8 mouse cellular contexts compared by ENCODE assay signal in genomic region chr2:34372305-34373301, GRCm38 (mm10). TPM values are rescaled to one million over a fixed set of nuclear protein-coding genes. Genes with fewer than 3 reads are reported as not detected.
DNase-seq lines count a peak whose midpoint lies in the region; ATAC-seq and TF ChIP-seq lines count a peak whose summit lies in the region.

Pbx3 (minus strand) TSS chr2:34373142.

- peak; percentile 95 for ATAC-seq in hindbrain, postnatal 0 days
- ATAC-seq in megakaryocyte, adult 5-6 weeks (ENCODE audit: poor library complexity, severe bottlenecking), result peak; percentile 94

- H3K9ac ChIP-seq in hindbrain, postnatal 0 days (replicated peaks; ENCODE audit: low read length), result peak within 1 kb of the TSS; percentile 82

- H3K4me2 ChIP-seq in hindbrain, postnatal 0 days (ENCODE audit: low read depth, low read length), result peak within 1 kb of the TSS; percentile 90

- no peaks in the 10 kb centered on the region for H3K36me3 ChIP-seq in hindbrain, postnatal 0 days (ENCODE audit: insufficient read depth, low read length)

- H3K27me3 ChIP-seq in hindbrain, postnatal 0 days (ENCODE audit: insufficient read depth, low read length), result no peaks in the 10 kb centered on the region

- peak within 1 kb of the TSS; percentile 84 for H3K4me3 ChIP-seq in hindbrain, postnatal 0 days (ENCODE audit: low read length)
- peak within 1 kb of the TSS; percentile 80 for H3K4me3 ChIP-seq in left cerebral cortex, adult 2 months

- no peaks in the 10 kb centered on the region for H3K9me3 ChIP-seq in hindbrain, postnatal 0 days (ENCODE audit: low read length)

- peak within 1 kb of the TSS; percentile 91 for H3K27ac ChIP-seq in hindbrain, postnatal 0 days
- peak within 1 kb of the TSS; percentile 59 for H3K27ac ChIP-seq in left cerebral cortex, adult 2 months

- under 1% methylated on average over 62 of the region's 102 CpGs for WGBS in hindbrain, postnatal 0 days

- intact Hi-C loops in left cerebral cortex, adult 2 months (cut with DNase I), result loop anchor here (2.0 to 10.0 kb wide), 3 partner anchors 34 to 398 kb away; partner anchors contain the start of gene Mapkap1

- peak; percentile 93 for DNase-seq in T-cell, adult 2 months (ENCODE audit: low spot score)
- DNase-seq in cerebellum, postnatal 36 days, result peak; percentile 95 to 98
- DNase-seq in gastrocnemius, adult 18-20 months (ENCODE audit: low spot score), result peak; percentile 95
- DNase-seq in hindbrain, postnatal 0 days (ENCODE audit: low spot score), result peak; percentile 98
- DNase-seq in left cerebral cortex, adult 2 months (ENCODE audit: extremely low spot score in 1 of 2, low spot score in 2 of 2), result peak; percentile 86 to 93
- DNase-seq in right cerebral cortex, adult 2 months (ENCODE audit: low spot score in 2 of 2), result peak; percentile 84 to 91
- DNase-seq in urinary bladder, postnatal 14 days (ENCODE audit: low spot score), result peak; percentile 96

- no peaks in the 10 kb centered on the region for H3K4me1 ChIP-seq in hindbrain, postnatal 0 days (ENCODE audit: insufficient read depth, low read length)

- TF ChIP-seq CTCF in hindbrain, postnatal 0 days (IDR thresholded peaks at IDR 0.05; ENCODE audit: low read depth), result no peak
- no peak for TF ChIP-seq CTCF in left cerebral cortex, adult 2 months (IDR thresholded peaks at IDR 0.05)

RNA-seq across cellular contexts. Expression of gene Pbx3, which starts in this region (rescaled TPM):
- total RNA-seq in gastrocnemius, adult 18-20 months (2021), result 1 to 10 TPM; 1.7 to 1.9 TPM
- 92.5 and 96.8 TPM in 2 replicates for total RNA-seq in hindbrain, postnatal 0 days (2014; rRNA removed)
- polyA plus RNA-seq in hindbrain, postnatal 0 days (2015; fragmentation: Nextera tagmentation; extraction: Ambion mirVana), result 65.9 and 77.0 TPM in 2 replicates
- 10 to 100 TPM; 10.8 to 15.8 TPM for total RNA-seq in left cerebral cortex, adult 2 months (2021)
- 19.8 and 21.7 TPM in 2 replicates for total RNA-seq in megakaryocyte, adult 5-6 weeks (2015)
- total RNA-seq in megakaryocyte, adult 5-6 weeks (2017), result 11.9 and 12.2 TPM in 2 replicates

Comparison
In these comparisons a context has a peak if more than half of its experiments do, and no peak if none do; other contexts are left out.
1. Peak in every context shown above with its lines: DNase-seq, ATAC-seq, H3K4me3 ChIP-seq and H3K27ac ChIP-seq.
2. RNA of gene Pbx3 (total RNA-seq): 92.5 to 96.8 TPM in hindbrain, postnatal 0 days, 11.9 to 21.7 TPM in megakaryocyte, adult 5-6 weeks and 10.8 to 15.8 TPM in left cerebral cortex, adult 2 months; 1.7 to 1.9 TPM in gastrocnemius, adult 18-20 months; every median in the first group is over 4 times any median in the second.